Mouse (Mus musculus): ENCODE results near the gene Nid1.
"Not testable (repeated sequence)": the region's sequence is repeated elsewhere in the genome, so short reads cannot be mapped to it uniquely, and the experiment has no call there.

The Nid1 gene

DNA sequence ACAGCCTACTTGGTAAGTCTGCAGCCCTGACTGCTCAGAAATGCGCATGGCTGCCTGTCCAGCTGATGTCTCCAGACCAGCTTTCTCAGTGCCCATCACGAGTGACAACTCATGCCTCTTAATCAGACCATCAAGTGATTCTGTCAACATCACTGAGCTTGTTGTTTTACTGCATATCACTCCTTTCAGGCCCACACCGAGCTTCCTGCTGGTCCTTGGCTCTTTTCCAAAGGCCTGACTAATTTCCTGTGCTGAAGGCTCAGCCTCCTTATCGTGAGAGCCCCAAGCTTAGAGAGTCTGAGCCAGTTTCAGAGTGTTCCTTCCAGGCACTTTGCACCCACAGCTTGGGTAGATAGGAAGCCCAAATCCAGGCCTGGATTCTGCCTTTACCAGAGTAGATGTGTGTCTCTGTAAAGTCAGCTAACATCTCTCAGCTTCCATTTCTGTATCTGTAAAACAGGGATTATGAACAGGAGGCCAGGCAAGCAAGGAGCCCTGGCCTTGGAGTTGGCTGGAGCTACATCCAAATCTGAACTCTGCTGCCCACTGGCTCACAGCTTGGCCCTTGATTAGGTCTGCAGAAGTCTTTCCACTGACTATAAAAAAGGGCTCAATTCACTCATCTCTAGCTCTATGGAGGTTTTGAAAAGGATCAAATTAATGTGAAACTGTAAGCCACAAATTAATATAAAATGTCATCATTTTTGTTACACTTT lies 101.4 kb downstream of the Nid1 start:
- DNase-seq (ENCODE audit: low read depth, low spot score) = no peak

DNA sequence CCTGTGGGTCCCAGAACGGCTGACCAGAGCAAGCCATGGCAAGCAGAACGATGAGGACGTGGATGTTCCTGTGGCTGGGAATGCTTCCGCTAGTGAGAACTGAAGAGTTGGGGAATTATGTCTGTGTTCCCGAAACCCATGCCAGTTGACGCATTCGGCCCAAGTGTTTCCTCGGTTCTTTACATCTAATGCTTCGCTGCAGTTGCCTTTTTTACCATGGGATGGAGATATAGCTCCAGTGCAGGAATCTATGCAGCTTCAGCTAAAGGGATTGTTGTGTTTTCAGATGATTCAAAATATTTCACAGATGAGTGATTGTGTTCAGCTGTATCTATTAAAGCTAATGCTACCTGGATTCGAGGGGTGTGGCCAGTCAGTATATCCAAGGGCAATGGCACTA lies 105.7 kb downstream of the Nid1 start:
- DNase-seq (ENCODE audit: low read depth, low spot score) = not testable (repeated sequence)

GRCm38 (mm10) chr13:13546792-13547191 lies 109.4 kb downstream of the Nid1 start:
- peak; percentile 32 for DNase-seq (ENCODE audit: low read depth, low spot score)

GRCm38 (mm10) chr13:13547889-13548288 lies 110.5 kb downstream of the Nid1 start:
- DNase-seq (ENCODE audit: low read depth, low spot score) = no peak

DNA sequence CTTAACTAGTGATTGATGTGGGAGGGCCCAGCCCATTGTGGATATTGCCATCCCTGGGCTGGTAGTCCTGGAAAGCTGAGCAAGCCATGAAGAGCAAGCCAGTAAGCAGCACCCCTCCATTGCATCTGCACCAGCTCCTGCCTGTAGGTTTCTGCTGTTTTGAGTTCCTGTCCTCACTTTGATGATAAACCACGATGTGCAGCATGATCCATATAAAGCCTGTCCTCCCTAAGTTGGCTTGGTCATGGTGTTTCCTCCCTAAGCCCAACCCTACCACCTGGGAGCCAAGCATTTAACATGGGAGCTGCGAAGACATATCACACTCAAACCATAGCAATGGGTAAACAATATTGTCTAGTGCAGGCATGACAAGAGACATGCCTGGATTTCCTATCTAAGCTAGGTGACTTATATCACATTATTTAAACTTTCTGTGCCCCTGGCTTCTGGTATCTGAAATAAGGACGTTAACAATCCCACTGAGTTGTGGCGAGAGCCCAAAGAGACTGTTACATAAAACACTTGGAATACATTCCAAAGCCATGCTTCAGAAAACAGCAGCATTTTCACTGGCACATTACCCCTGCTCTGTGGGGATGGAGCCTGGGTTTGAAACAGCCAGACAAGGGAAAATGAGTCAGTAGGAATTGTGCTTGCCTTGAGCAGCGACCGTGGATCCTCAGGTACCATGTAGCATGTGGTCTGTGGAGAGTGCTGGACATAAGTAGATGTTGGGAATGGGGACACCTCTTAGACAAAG lies 111.3 kb downstream of the Nid1 start:
- DNase-seq (ENCODE audit: low read depth, low spot score) = no peak

DNA sequence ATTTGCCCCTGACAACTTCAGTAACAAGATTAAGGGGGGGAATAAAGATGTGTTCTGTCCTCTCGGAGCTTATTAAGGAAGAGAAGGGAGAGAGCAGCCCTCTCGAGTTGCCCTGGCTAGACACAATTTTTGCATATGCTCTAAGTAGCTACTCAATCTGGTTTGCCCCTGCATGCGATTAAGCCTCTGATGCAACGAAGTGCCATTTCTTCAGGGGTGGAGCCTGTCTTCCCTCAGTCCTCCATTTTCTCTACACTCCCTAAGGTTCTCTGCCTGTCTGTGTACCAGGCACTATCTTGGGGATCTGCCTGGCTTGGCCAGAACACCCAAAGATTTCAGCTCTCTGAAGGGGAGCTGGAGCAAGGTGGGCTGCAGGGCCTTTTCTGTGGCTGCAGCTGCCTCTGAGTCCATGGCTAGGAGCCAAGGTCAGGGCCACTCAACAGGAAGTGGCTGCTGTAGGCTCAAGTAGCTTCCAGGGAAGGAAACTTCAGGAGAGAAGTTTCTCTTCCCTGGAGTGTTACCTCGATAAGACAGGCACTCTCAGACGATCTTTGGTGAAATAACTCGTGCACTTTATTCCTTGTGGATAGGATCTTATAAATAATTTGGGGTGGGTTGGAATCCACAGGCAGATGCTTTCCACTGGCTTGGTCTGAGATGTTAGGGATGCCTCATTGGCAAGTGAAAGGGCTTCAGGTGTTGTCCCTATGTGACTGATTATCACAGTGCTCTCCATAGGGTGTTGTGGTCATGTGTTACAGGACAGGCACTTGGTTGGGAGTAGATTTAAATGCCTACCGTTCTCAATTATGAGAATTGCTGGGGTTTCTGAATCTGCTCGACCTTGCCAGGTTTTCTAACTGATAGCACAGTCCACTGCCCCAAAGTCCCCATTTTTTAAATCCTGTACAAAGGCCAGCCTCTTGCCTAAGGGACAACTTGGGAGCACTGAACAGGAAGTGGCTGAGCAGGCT lies 112.6 kb downstream of the Nid1 start:
- no peak for DNase-seq (ENCODE audit: low read depth, low spot score)

GRCm38 (mm10) chr13:13552020-13552419 lies 114.7 kb downstream of the Nid1 start:
- DNase-seq (ENCODE audit: low read depth, low spot score) = no peak

DNA sequence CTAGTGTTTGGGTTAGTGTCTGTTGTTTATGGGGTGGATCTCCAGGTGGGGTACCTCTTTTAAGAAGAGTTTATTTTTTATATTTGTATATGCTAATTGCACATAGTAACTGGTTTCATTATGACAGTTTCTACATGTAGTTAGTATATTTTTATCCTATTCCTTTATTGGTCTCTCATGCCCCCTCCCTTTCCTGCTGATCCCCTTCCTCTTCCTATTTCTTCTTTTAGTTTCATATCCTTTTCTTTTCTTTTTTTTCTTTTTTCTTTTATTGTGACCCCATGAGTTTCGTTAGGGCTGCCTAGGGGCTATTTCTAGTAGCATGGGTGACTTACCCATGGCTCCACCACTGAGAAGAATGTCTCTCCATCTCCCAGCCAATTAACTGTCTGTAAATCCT lies 116.3 kb downstream of the Nid1 start:
- DNase-seq (ENCODE audit: low read depth, low spot score) = no peak

DNA sequence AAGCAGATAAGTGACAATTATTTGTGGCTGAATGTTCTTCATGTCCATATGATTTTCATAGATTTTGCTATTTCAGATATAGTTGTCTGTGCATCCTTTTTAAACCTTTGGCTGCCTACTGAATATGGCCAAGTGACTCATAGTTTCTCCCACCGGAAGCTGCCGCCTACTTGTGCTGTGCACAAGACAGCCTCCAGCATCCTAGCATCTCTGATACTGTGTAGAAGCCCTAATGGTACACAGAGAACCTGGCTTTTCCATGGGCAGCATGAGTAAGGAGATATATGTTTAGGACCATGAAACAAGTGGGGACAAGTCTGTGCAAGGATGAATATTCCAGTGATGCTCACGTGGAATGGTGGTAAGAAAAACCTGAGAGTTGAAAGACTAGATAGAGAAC lies 117.8 kb downstream of the Nid1 start:
- DNase-seq (ENCODE audit: low read depth, low spot score) = no peak

GRCm38 (mm10) chr13:13557001-13557743 lies 119.8 kb downstream of the Nid1 start:
- DNase-seq (ENCODE audit: low read depth, low spot score) = no peak

- no peak for DNase-seq (ENCODE audit: low read depth, low spot score)
These were observed 120.9 kb downstream of the Nid1 start for GRCm38 (mm10) chr13:13558251-13558650.

GRCm38 (mm10) chr13:13558900-13559299 lies 121.5 kb downstream of the Nid1 start:
- no peak for DNase-seq (ENCODE audit: low read depth, low spot score)
